Mouse (Mus musculus) c-Kit-positive CD71-positive TER-119-negative erythroid progenitor cells, embryonic 14.5 days (primary cell): ENCODE measurements around the gene Zmat5.

Experiments
- DNase-seq: peaks from one replicate; pipeline ENCODE4 v3.0.0-alpha.2; 2013; ENCODE audit warnings: low read depth

Gene Zmat5

GRCm38 (mm10) chr11:4780927-4781326 lies 76.4 kb downstream of the Zmat5 start:
- no peak for DNase-seq

DNA sequence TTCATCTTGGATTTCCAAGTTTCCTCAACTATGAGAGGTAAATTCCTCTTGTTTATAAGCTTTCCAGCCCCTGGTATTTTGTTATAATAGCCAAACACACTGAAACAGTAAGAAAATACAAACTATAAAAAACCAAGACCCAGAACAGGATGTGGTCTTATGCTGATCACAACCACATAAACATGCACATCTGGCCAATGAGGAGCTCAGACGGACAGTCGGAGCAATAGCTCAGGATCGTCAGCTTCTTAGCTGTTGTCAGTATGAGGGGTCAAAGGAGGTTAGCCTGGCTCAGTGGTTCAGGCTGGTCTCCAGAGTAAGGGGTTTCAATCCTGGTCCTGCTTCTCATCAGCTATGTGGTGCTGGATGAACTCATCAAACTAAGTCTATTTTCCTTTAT lies 78.6 kb downstream of the Zmat5 start:
- DNase-seq: no peak

DNA sequence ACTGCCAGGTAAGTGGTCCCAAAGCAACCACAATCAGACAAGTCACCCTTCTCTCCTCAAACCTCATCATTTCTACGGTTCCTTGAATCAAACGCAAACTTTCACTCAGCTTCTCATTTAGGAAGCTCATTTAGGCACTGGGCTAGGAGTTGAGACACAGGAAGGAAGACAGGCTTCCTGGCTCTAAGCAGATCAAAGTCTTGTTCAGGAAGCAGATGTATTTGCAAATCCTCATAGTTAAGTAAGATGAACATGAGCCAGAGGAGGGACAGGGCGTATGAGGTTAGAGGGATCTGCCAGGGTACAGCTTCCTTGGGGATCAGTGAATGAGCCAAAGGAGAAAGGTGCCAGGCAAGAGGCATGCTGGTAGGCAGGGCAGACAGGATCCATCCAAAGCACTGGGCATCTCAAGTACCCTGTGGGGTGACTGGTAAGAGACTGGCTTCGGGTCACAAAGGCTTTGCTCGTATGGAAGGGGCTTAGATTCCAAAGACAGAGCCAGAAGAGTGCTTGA lies 80.2 kb downstream of the Zmat5 start:
- no peak for DNase-seq
